Mouse (Mus musculus): ENCODE data around the gene Etnk2. TPM values are rescaled to one million over a fixed set of nuclear protein-coding genes. Genes with fewer than 3 reads are reported as not detected.

Etnk2 gene
- polyA plus RNA-seq, 1 experiment from 2014 or later = 4.4 TPM

DNA sequence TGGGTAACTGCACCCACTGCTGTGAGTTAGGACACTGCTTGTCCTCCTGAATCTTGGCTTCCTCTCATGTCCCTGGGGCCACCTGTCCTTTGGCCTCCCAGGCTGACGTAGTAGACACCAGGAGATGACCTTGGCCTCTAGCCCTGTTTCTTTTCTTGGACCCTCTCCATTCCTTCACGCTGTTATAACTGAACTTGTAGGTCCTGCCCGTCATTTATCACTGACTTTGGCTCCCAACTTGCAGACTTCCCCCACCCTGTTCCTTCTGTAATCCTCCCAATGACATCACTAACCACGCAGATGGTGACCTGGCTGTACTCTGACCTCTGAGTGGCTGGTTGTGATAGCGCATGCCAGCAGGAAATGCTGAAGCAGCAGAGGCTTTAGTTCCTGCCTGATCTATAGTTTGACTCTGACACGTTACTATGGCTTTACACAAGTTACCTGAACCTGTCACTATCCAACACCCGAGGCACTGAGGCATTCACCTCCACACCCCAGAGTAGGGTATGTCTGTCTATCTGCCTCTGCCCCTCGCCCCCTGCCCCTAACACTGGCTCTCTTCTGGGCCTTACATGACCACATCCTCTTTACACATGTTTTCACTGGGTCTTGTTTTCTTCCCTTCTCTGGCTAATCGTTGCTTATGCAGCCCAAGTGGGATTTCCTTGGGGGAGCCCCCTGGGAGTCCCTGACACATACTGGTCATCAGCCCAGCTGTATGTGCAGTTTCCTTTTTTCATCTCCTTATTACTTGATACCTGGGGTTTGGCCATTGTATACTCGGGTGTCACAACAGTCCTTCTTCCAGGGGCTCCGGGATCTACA lies 15.5 kb upstream of the Etnk2 start:
- Histone ChIP-seq H3K9me3 (replicated peaks; ENCODE audit: low read length) (no peaks in the 10 kb centered on the region), H3K4me2 (ENCODE audit: low read length) (no peak overlapping the region), H3K4me3 (replicated peaks; ENCODE audit: low read depth, low read length) (no peak overlapping the region), H3K4me1 (replicated peaks; ENCODE audit: insufficient read depth, low read length) (no peaks in the 10 kb centered on the region), H3K9ac (ENCODE audit: low read depth, low read length) (no peak overlapping the region), H3K36me3 (ENCODE audit: insufficient read depth, low read length) (no peaks in the 10 kb centered on the region), H3K27ac (no peak overlapping the region), H3K27me3 (ENCODE audit: insufficient read depth, low read length) (no peaks in the 10 kb centered on the region)
- TF ChIP-seq CTCF (IDR thresholded peaks at IDR 0.05; ENCODE audit: low read depth) = no peak
- WGBS = 48% methylated on average over 11 of the region's 11 CpGs
- DNase-seq (ENCODE audit: low spot score) = peak; percentile 22
- no peak for ATAC-seq (replicated peaks; ENCODE audit: low FRiP score, low read depth)

DNA sequence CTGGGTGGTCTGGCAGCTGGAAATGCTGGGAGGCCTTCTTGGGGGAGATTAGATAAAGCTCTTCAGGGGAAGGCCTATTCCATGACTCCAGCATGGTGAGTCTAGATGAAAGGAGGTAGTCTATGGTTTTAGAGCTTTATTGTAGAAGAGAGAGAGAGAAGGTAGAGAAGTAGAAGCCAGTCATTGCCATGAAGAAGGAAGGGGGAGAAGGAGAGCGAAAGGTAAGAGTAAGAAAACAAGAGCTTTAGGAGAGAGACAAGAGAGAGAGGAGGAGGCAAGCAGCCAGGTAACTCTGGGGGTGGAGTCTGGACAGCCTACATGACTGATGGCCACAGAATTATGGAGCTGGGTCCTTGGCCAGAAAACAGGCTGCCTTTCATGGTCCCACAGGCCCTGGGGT lies 13.2 kb upstream of the Etnk2 start, which contains the start of gene Ren1:
TSS of gene Ren1 (plus strand) at position 301 of the 400 bp plus-strand sequence.
- no peaks in the 10 kb centered on the region for H3K27me3 ChIP-seq (ENCODE audit: insufficient read depth, low read length)
- WGBS = 93% methylated on average over 1 of the region's 1 CpGs
- H3K9me3 ChIP-seq (replicated peaks; ENCODE audit: low read length) = no peaks in the 10 kb centered on the region
- ATAC-seq (replicated peaks; ENCODE audit: low FRiP score, low read depth) = no peak
- H3K4me3 ChIP-seq (replicated peaks; ENCODE audit: low read depth, low read length) = no peak within 1 kb of the TSS
- no peak within 1 kb of the TSS for H3K27ac ChIP-seq
- no peak for TF ChIP-seq CTCF (IDR thresholded peaks at IDR 0.05; ENCODE audit: low read depth)
- no peak within 1 kb of the TSS for H3K4me2 ChIP-seq (ENCODE audit: low read length)
- H3K4me1 ChIP-seq (replicated peaks; ENCODE audit: insufficient read depth, low read length) = no peaks in the 10 kb centered on the region
- H3K9ac ChIP-seq (ENCODE audit: low read depth, low read length) = peak within 1 kb of the TSS; percentile 24; the same call in 1 of the 2 replicates
- DNase-seq (ENCODE audit: low spot score) = peak; percentile 19
- no peaks in the 10 kb centered on the region for H3K36me3 ChIP-seq (ENCODE audit: insufficient read depth, low read length)

DNA sequence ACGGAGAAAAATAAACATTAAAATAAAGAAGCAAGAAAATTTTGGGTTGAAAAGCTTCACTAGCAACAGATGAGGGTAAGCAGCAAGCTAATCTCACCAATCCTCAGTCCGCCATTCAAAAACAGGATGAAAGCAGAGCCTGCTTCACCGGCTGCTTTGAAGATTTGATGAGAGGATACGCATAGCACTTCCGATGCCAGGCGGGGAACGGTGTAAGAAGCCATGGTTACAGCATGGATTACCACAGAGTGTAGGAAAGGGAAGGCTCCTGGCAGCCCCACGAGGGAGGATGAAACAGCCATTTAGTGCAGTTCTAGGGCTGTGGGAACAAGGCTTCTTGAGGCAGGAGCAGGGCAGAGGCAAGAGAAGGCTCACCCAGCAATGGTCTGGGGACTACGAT lies 11.6 kb upstream of the Etnk2 start:
- WGBS = 35% methylated on average over 9 of the region's 9 CpGs
- Histone ChIP-seq H3K9me3 (replicated peaks; ENCODE audit: low read length) (no peaks in the 10 kb centered on the region), H3K27me3 (ENCODE audit: insufficient read depth, low read length) (no peaks in the 10 kb centered on the region), H3K4me1 (replicated peaks; ENCODE audit: insufficient read depth, low read length) (0 out of 2 replicates have a peak, but pooled peaks cover 5% of the 10 kb centered on the region), H3K36me3 (ENCODE audit: insufficient read depth, low read length) (no peaks in the 10 kb centered on the region), H3K27ac (no peak overlapping the region), H3K9ac (ENCODE audit: low read depth, low read length) (no peak overlapping the region), H3K4me3 (replicated peaks; ENCODE audit: low read depth, low read length) (no peak overlapping the region), H3K4me2 (ENCODE audit: low read length) (no peak overlapping the region)
- no peak for TF ChIP-seq CTCF (IDR thresholded peaks at IDR 0.05; ENCODE audit: low read depth)
- ATAC-seq (replicated peaks; ENCODE audit: low FRiP score, low read depth) = no peak
- DNase-seq (ENCODE audit: low spot score) = no peak

DNA sequence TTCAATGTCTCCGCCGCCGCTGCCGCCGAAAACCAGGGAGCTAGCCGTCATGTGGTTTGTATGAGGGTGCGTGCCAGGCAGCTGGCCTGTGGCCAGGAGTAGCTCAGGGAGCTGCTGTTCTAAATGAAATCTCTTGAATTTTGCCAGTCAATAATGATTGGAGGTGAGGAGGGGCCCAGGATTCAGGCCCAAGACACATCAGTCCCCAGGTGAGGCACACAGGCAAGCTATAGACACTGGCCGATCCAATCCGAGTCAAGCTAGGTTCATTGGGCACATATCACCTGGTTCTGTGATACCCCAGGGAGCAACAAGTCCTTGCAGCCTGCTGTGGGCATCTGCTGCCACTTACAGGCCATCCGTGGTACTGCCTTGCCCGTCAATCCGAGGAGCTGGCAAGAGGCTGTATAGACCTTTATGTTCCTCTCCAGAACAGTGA lies 10.0 kb upstream of the Etnk2 start:
- 53% methylated on average over 12 of the region's 12 CpGs for WGBS
- no peak overlapping the region for H3K4me2 ChIP-seq (ENCODE audit: low read length)
- H3K27ac ChIP-seq = no peak overlapping the region
- H3K4me1 ChIP-seq (replicated peaks; ENCODE audit: insufficient read depth, low read length) = 0 out of 2 replicates have a peak, but pooled peaks cover 5% of the 10 kb centered on the region
- ATAC-seq (replicated peaks; ENCODE audit: low FRiP score, low read depth) = peak; percentile 44; the same call in 1 of the 2 replicates
- TF ChIP-seq CTCF (IDR thresholded peaks at IDR 0.05; ENCODE audit: low read depth) = peak; percentile 98
- peak; percentile 73 for DNase-seq (ENCODE audit: low spot score)
- no peaks in the 10 kb centered on the region for H3K9me3 ChIP-seq (replicated peaks; ENCODE audit: low read length)
- no peak overlapping the region for H3K9ac ChIP-seq (ENCODE audit: low read depth, low read length)
- H3K36me3 ChIP-seq (ENCODE audit: insufficient read depth, low read length) = no peaks in the 10 kb centered on the region
- no peaks in the 10 kb centered on the region for H3K27me3 ChIP-seq (ENCODE audit: insufficient read depth, low read length)
- H3K4me3 ChIP-seq (replicated peaks; ENCODE audit: low read depth, low read length) = no peak overlapping the region

DNA sequence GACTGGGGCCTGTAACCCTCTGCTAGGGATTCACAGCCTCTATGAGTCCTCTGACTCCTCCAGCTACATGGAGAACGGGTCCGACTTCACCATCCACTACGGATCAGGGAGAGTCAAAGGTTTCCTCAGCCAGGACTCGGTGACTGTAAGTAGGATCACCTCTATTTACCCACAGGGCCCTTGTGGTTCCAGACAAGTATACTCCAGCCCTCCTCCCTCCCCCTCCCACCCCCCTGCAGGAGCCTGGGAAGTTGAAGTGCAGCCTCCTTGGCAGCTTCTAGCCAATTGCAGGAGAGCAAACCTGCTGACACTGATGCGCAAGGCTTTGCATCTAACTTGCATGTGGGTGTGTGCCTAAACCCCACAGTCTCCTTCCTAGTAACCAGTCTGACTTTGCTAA lies 7.9 kb upstream of the Etnk2 start:
- 0 out of 2 replicates have a peak, but pooled peaks cover 5% of the 10 kb centered on the region for H3K4me1 ChIP-seq (replicated peaks; ENCODE audit: insufficient read depth, low read length)
- no peaks in the 10 kb centered on the region for H3K36me3 ChIP-seq (ENCODE audit: insufficient read depth, low read length)
- H3K27me3 ChIP-seq (ENCODE audit: insufficient read depth, low read length) = no peaks in the 10 kb centered on the region
- no peak for ATAC-seq (replicated peaks; ENCODE audit: low FRiP score, low read depth)
- 43% methylated on average over 5 of the region's 5 CpGs for WGBS
- H3K4me2 ChIP-seq (ENCODE audit: low read length) = no peak overlapping the region
- H3K9me3 ChIP-seq (replicated peaks; ENCODE audit: low read length) = no peaks in the 10 kb centered on the region
- no peak overlapping the region for H3K9ac ChIP-seq (ENCODE audit: low read depth, low read length)
- no peak for TF ChIP-seq CTCF (IDR thresholded peaks at IDR 0.05; ENCODE audit: low read depth)
- no peak overlapping the region for H3K27ac ChIP-seq
- no peak for DNase-seq (ENCODE audit: low spot score)
- no peak overlapping the region for H3K4me3 ChIP-seq (replicated peaks; ENCODE audit: low read depth, low read length)

DNA sequence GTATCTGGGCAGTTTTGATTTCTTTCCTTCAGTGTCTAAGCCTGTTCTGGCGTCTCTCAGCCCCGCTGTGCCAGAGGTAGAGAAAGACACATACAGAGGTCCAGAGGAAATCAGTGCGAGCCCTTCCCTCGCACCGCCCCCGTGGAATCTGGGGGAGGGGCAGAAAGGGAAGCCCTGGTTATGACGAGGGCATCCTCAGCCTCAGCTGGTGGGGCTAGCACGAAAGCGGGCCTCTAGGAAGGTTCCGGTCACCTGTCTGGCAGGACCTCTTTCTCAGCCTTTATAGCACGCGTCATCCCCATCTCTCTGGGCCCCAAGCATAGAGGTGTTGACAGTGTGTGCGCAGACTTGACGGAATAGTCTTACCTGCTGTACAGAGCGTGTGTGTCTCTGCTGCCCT lies 7.5 kb upstream of the Etnk2 start:
- no peak overlapping the region for H3K4me3 ChIP-seq (replicated peaks; ENCODE audit: low read depth, low read length)
- DNase-seq (ENCODE audit: low spot score) = no peak
- 48% methylated on average over 15 of the region's 15 CpGs for WGBS
- no peak overlapping the region for H3K27ac ChIP-seq
- no peaks in the 10 kb centered on the region for H3K9me3 ChIP-seq (replicated peaks; ENCODE audit: low read length)
- H3K4me1 ChIP-seq (replicated peaks; ENCODE audit: insufficient read depth, low read length) = 0 out of 2 replicates have a peak, but pooled peaks cover 5% of the 10 kb centered on the region
- no peaks in the 10 kb centered on the region for H3K36me3 ChIP-seq (ENCODE audit: insufficient read depth, low read length)
- no peaks in the 10 kb centered on the region for H3K27me3 ChIP-seq (ENCODE audit: insufficient read depth, low read length)
- TF ChIP-seq CTCF (IDR thresholded peaks at IDR 0.05; ENCODE audit: low read depth) = no peak
- no peak for ATAC-seq (replicated peaks; ENCODE audit: low FRiP score, low read depth)
- H3K9ac ChIP-seq (ENCODE audit: low read depth, low read length) = no peak overlapping the region
- no peak overlapping the region for H3K4me2 ChIP-seq (ENCODE audit: low read length)

Data from kidney, postnatal 0 days (tissue).